Mouse (Mus musculus): ENCODE measurements around the gene Map3k12. TPM values are rescaled to one million over a fixed set of nuclear protein-coding genes. Genes with fewer than 3 reads are reported as not detected.

The Map3k12 gene
- polyA plus RNA-seq (2012; rRNA removed), result 69.0 and 72.9 TPM in 2 replicates

DNA sequence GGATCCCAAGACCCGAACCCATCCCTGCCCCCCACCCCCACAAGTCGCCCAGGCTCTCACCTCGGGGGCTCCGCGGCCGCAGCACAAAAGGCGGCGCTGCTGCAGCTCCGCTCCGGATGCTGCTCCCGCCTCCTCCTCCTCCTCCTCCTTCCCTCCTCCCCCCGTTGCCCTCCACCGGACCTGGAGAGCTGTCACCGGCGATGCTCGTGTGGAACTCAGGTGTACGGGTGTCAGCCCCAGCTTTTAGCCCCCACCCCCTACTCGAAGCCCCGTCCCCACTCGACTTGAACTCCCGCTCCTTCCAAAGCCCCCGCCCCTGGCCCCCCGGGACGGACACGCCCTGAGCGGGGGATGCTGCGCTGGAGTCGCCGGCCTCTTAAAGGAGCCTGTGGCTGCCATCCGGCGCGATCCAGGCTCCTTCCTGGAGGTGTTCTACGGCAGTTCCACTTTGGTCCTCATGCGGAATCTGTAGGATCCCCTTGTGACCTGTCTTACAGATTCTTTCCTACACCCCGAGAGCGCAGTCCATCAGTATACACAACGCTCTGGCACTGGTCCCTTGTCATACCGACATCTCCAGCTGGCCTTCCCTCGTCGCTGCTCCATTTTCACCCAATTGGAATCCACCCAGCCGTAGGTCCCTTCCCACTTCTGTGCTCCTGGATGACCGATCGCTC, at the start of gene Map3k12:
TSS of gene Map3k12 (minus strand) at position 337 of the 677 bp plus-strand sequence.

DNA sequence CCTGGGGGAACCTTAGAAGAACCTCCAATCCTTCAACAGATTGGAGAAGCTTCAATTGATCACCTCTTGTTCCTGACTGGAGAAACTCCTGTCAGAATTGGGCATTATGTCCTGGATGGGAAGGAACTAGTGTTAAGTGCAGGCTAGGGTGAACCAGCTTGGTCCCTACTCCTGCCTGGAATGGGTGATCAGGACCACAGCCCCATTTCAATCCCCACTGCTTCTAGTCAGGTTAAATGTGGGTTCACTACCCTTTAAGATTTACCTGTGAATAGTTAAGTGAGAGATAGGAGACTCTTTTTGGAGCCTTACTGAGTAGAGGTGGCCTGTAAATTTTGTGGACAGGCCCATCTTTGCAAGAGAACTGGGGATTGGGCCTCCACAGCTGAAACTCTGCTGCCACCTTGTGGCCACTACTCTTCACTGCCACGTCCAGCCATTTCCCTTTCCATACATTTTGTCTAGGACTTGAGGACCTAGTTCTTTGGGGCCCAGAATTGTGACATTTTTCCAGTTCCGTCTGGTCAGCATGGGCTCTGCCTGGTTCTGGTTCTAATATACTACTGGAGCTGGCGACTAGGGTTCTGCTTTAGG, 8.1 kb upstream of the Map3k12 start, which contains the start of gene Npff:
TSS of gene Npff (minus strand) at position 51 of the 594 bp plus-strand sequence.

DNA sequence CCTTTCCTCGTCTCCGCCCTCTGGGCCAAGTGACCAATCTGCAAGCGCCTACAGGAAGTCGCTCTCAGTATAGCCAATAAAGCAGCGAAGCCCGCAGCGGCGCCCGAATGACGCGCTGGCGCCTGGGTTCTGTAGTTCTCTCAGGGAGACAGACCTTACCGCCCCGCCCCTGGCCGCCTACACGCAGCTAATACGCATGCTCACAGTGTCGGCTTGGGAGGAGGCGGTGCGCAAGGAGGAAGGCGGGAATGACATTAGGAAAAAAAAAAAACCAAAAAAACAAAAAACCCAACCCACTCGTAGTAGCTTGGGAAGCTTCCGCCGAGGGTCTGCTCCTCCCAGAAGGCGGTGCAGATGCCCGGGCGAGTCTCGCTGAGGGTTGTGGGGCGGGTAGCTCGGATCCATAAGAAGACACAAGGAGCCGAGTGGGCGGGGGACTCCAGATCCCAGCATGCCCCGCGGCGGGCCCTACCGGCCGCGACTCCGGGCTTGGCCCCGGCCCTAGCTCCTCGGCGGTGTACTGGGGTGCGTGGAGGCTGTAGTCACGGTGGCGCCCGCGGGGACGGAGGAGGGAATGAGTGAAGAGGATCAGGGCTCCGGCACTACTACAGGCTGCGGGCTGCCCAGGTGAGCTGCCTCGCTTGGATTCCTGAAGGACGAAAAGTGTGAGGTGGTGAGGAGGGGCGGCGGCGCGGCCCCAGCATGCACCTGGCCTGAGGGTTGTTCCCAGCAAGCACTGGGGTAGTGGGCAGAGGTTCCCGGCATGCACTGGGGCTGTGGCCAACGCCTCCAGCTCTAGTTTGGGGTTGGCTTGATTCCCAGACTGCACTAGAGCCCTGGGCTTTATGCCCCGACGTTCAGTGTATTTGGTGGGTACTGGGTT, 1.4 kb upstream of the Map3k12 start, which contains the start of gene Tarbp2:
TSS of gene Tarbp2 (plus strand) at position 217 of the 883 bp plus-strand sequence.

DNA sequence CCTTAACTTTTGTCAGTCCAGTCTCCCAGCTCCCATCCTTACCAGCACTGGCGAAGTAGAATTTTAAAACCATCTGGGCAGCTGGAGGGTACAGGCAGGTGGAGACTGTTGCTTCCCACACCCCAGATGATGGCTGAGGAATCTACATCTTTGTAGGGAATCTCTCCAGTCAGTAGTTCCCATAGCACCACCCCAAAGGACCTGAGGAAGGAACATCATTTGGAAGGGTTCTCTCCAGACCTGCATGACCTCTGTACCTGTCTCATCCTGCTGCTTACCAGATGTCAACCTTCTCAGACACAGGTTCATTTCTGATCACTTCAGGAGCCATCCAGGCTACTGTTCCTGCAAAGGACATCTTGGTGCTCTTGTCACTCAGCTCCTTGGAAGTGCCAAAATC, 13.4 kb downstream of the Map3k12 start, which contains the start of gene Gm10337:
TSS of gene Gm10337 (plus strand) at position 276 of the 400 bp plus-strand sequence.

DNA sequence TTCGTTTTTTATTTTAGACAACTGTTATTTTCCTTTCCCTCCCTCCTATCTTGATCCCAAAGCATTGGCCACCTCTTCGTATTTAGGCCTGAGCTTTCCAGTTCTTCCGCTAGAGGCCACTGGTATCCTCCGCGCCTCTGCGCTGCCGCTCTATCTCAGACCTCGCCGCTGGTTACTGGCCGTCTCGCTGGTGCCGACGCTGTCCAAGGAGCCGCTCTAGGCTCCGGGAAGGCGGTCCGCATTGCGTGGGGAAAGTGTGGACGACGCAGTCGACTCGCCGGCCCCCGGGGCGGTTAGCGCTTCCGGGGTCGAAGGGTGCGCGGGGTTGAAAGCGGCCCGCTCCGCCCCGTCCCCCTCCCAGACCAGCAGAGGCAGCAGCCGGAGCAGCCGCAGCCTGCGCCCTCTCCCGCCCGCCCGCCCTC, 46.7 kb downstream of the Map3k12 start, which contains the start of gene Pcbp2:
TSS of gene Pcbp2 (plus strand) at position 357 of the 422 bp plus-strand sequence.

DNA sequence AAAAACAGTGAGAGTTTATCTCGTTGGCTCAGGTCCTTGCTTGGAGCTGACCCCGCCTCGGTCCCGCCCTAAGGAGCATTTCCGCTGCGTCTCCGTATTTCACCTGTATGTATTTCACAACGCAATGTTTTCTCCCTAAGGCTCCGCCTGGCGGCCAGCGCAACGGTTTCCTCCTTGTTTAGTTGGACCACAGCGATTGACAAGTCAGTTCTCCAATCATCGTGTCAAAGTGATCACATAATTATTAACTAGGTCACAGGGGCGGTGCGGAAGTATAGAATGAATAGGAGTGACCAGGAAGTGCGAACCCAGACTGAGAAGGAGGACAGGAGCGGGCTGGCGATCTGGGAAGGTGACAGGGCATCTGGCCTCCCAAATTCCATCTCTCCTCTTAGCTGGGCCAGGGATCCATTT, 58.0 kb downstream of the Map3k12 start, which contains the start of gene Prr13:
TSS of gene Prr13 (plus strand) at position 125 of the 414 bp plus-strand sequence.

Other genes with a start within 250 kb of the Map3k12 start
- gene Gm9918, start 246.5 kb downstream of the Map3k12 start, polyA plus RNA-seq (2012; rRNA removed), result 0.32 and 0.73 TPM in 2 replicates
- 39.0 and 40.3 TPM in 2 replicates for gene Mfsd5, start 237.6 kb downstream of the Map3k12 start, polyA plus RNA-seq (2012; rRNA removed)
- 16.3 and 17.7 TPM in 2 replicates for gene Espl1, start 220.8 kb downstream of the Map3k12 start, polyA plus RNA-seq (2012; rRNA removed)
- gene Pfdn5, start 190.9 kb downstream of the Map3k12 start, polyA plus RNA-seq (2012; rRNA removed), result 418 and 443 TPM in 2 replicates
- gene Myg1, start 185.4 kb downstream of the Map3k12 start, polyA plus RNA-seq (2012; rRNA removed), result 116 and 117 TPM in 2 replicates
- gene Aaas, start 166.3 kb downstream of the Map3k12 start, polyA plus RNA-seq (2012; rRNA removed), result 49.4 and 50.3 TPM in 2 replicates
- 4.1 and 7.9 TPM in 2 replicates for gene Sp7, start 149.9 kb downstream of the Map3k12 start, polyA plus RNA-seq (2012; rRNA removed)
- 21.8 TPM in 2 replicates for gene Sp1, start 110.9 kb downstream of the Map3k12 start, polyA plus RNA-seq (2012; rRNA removed)
- gene Amhr2, start 71.7 kb downstream of the Map3k12 start, polyA plus RNA-seq (2012; rRNA removed), result 0.58 and 0.82 TPM in 2 replicates
- gene Prr13, start 58.0 kb downstream of the Map3k12 start, polyA plus RNA-seq (2012; rRNA removed), result 98.8 and 101 TPM in 2 replicates
- gene Pcbp2, start 46.5 kb downstream of the Map3k12 start, polyA plus RNA-seq (2012; rRNA removed), result 555 and 600 TPM in 2 replicates
- not detected in 2 replicates for gene Gm10337, start 13.3 kb downstream of the Map3k12 start, polyA plus RNA-seq (2012; rRNA removed)
- 146 TPM in 2 replicates for gene Tarbp2, start 1.1 kb upstream of the Map3k12 start, polyA plus RNA-seq (2012; rRNA removed)
- 7.6 and 8.6 TPM in 2 replicates for gene Npff, start 7.9 kb upstream of the Map3k12 start, polyA plus RNA-seq (2012; rRNA removed)
- 0.09 TPM in 1 of 2 replicates, not detected in the other for gene Gm28047, start 108.0 kb upstream of the Map3k12 start, polyA plus RNA-seq (2012; rRNA removed)
- 44.6 and 60.1 TPM in 2 replicates for gene Atf7, start 108.4 kb upstream of the Map3k12 start, polyA plus RNA-seq (2012; rRNA removed)
- 497 and 578 TPM in 2 replicates for gene Atp5g2, start 155.3 kb upstream of the Map3k12 start, polyA plus RNA-seq (2012; rRNA removed)
- 55.2 and 56.8 TPM in 2 replicates for gene Calcoco1, start 205.1 kb upstream of the Map3k12 start, polyA plus RNA-seq (2012; rRNA removed)